Mouse (Mus musculus) liver, embryonic 13.5 days (tissue): ENCODE measurements around the gene Gm14406. TPM values are rescaled to one million over a fixed set of nuclear protein-coding genes. Genes with fewer than 3 reads are reported as not detected.
"Not testable (repeated sequence)": the region's sequence is repeated elsewhere in the genome, so short reads cannot be mapped to it uniquely, and the experiment has no call there.

Experiments
- ATAC-seq: fragments of 200-750 bp; cut with Nextera tagmentation; 2 replicates; pipeline ENCODE4 v1.8.0; 2017; ENCODE audit warnings: low read depth, mild to moderate bottlenecking, moderate number of reproducible peaks, moderate library complexity
- DNase-seq: peaks from one replicate; pipeline ENCODE4 v3.0.0; 2022
- H3K27ac ChIP-seq: fragments of 300-500 bp; sonication (generic); 2 replicates; pipeline ENCODE4 v1.5.1; 2015; ENCODE audit warnings: moderate library complexity, mild to moderate bottlenecking, inconsistent platforms
- H3K27me3 ChIP-seq: fragments of 300-500 bp; sonication (generic); 2 replicates; pipeline ENCODE4 v1.6.1; 2015; ENCODE audit warnings: mild to moderate bottlenecking, inconsistent platforms
- H3K36me3 ChIP-seq: fragments of 300-500 bp; sonication (generic); 2 replicates; pipeline ENCODE4 v1.6.1; 2015; ENCODE audit warnings: mild to moderate bottlenecking, inconsistent platforms
- H3K4me1 ChIP-seq: fragments of 300-500 bp; sonication (generic); replicated peaks from 2 replicates; pipeline ENCODE4 v1.6.1; 2015; ENCODE audit warnings: inconsistent platforms
- H3K4me2 ChIP-seq: fragments of 300-500 bp; sonication (generic); 2 replicates; pipeline ENCODE4 v1.6.1; 2015; ENCODE audit warnings: inconsistent platforms, mild to moderate bottlenecking, moderate library complexity
- H3K4me3 ChIP-seq: fragments of 300-500 bp; sonication (generic); replicated peaks from 2 replicates; pipeline ENCODE4 v1.5.1; 2015; ENCODE audit warnings: mild to moderate bottlenecking, inconsistent platforms
- H3K9ac ChIP-seq: fragments of 300-500 bp; sonication (generic); 2 replicates; pipeline ENCODE4 v1.6.1; 2015; ENCODE audit warnings: mild to moderate bottlenecking, inconsistent platforms
- H3K9me3 ChIP-seq: fragments of 300-500 bp; sonication (generic); replicated peaks from 2 replicates; pipeline ENCODE4 v1.6.1; 2016; ENCODE audit warnings: inconsistent platforms
- WGBS: fragments of 180-500 bp; shearing (Covaris S2); methylation state at CpG from one replicate; pipeline ENCODE4 v1.1.7; 2015; ENCODE audit not compliant: insufficient replicate concordance; 5-methylcytosine and 5-hydroxymethylcytosine counted together
- polyA plus RNA-seq: library from polyadenylated mRNA; unstranded; fragments of >200 nt; fragmentation: Nextera tagmentation; extraction: Ambion mirVana; gene quantifications from 2 replicates; pipeline ENCODE4 v1.2.1, GENCODE M21; 2015

Gene Gm14406
- not detected in 2 replicates for polyA plus RNA-seq

DNA sequence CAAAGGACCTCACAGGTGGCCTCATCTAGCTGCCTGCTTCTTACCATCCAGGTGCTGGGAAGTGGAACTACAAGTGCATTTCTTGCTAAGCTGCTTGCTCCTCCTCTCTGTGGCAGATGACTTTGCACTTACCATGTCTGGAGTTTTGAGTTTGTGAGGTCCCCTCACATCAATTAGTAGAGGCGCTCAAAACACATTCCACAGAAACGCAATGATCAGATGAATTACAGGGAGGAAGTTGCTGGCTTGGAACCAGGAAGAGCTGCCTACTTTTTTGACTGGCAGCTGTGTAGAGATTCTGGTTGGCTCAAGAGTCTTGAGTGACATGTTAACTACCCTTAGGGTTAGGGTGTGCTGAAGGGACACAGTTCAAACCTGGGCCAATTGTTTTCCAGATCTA, at the start of gene Gm14406:
Gm14406 (minus strand) TSS at position 213 of the 400 bp plus-strand sequence.
- 78% methylated on average over 2 of the region's 2 CpGs for WGBS
- not testable (repeated sequence) for H3K9me3 ChIP-seq, ATAC-seq

GRCm38 (mm10) chr2:177575141-177575540, 2.9 kb downstream of the Gm14406 start:
- not testable (repeated sequence) for H3K4me1 ChIP-seq, ATAC-seq
- WGBS: 65% methylated on average over 1 of the region's 2 CpGs

More for the DNA sequence above, at the start of gene Gm14406:
- not testable (repeated sequence) for DNase-seq, H3K4me1 ChIP-seq, H3K4me2 ChIP-seq, H3K4me3 ChIP-seq, H3K9ac ChIP-seq, H3K36me3 ChIP-seq, H3K27ac ChIP-seq, H3K27me3 ChIP-seq

DNA sequence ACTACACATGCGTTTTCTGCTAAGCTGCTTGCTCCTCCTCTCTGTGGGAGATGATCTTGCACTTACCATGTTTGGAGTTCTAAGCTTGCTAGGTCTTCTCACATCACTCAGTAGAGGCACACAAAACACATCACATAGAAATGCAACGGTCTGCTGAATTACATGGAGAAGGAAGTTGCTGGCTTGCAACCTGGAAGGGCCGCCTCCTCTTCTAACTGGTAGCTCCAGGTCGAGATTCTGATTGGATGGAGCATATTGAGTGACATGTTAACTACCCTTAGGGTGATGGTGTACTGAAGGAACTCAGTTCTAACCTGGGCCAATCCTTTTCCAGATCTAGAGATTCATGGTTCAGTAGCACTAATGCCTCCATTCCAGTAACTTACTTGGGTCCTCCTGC, 18.6 kb downstream of the Gm14406 start:
- not testable (repeated sequence) for H3K4me1 ChIP-seq, H3K36me3 ChIP-seq, H3K4me2 ChIP-seq, H3K9me3 ChIP-seq, H3K9ac ChIP-seq, H3K27me3 ChIP-seq, H3K4me3 ChIP-seq, DNase-seq, ATAC-seq, H3K27ac ChIP-seq
- 51% methylated on average over 4 of the region's 4 CpGs for WGBS

More at GRCm38 (mm10) chr2:177575141-177575540, 2.9 kb downstream of the Gm14406 start:
- H3K4me3 ChIP-seq, H3K36me3 ChIP-seq, H3K27ac ChIP-seq, H3K9me3 ChIP-seq, H3K9ac ChIP-seq, H3K27me3 ChIP-seq, DNase-seq, H3K4me2 ChIP-seq: not testable (repeated sequence)

- not testable (repeated sequence) for H3K9ac ChIP-seq, H3K36me3 ChIP-seq, H3K4me2 ChIP-seq, DNase-seq, H3K27ac ChIP-seq, H3K4me3 ChIP-seq, H3K27me3 ChIP-seq, ATAC-seq, H3K4me1 ChIP-seq, H3K9me3 ChIP-seq
- WGBS: 50% methylated on average over 1 of the region's 1 CpGs
Measured at GRCm38 (mm10) chr2:177555261-177555660, 22.7 kb downstream of the Gm14406 start.

DNA sequence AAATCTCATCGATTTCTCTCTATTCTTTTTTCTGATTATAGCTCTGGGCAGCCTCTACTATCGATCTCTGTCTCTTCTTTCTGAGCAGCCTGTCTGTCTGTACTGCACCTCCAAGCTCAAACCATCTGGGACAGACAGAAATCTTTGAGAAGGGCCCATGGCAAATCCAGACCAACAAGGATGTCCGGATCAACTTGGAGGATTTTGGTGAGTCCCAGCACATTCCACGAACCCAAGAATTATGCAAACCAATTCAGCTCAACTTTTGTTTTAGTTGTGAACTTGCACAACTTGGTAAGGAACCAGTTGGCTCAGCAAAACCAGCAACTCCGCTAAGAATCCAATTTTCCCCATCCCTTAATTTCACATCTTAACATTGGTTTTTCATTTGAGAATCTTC, 40.3 kb downstream of the Gm14406 start:
- 51% methylated on average over 5 of the region's 5 CpGs for WGBS
- not testable (repeated sequence) for H3K36me3 ChIP-seq, H3K9me3 ChIP-seq, H3K4me3 ChIP-seq, DNase-seq, H3K27me3 ChIP-seq, ATAC-seq, H3K27ac ChIP-seq, H3K4me1 ChIP-seq, H3K4me2 ChIP-seq, H3K9ac ChIP-seq

DNA sequence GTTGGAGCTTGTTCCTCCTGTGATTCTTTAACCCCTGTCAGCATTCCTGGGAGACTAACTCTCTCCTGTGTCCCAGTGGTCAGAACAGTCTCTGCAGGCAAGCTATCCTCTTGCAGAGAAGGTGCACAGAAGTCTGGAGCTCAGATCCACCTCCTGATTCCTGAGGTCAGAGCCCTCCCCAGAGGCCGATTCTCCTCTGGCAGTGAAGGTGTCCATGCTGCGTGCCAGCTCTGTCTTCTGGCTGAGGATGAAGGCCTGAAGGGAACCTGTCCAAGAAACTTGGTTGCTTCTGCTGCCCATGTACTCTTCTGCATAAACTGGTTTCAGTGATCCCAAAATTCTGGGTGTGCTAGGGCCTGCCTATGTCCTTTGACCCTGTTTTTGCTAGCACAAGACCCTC, 40.9 kb downstream of the Gm14406 start:
- not testable (repeated sequence) for H3K9ac ChIP-seq, H3K27me3 ChIP-seq, H3K9me3 ChIP-seq, H3K4me1 ChIP-seq, H3K27ac ChIP-seq, H3K4me3 ChIP-seq, H3K36me3 ChIP-seq, H3K4me2 ChIP-seq, ATAC-seq, DNase-seq
- WGBS: 59% methylated on average over 2 of the region's 2 CpGs

DNA sequence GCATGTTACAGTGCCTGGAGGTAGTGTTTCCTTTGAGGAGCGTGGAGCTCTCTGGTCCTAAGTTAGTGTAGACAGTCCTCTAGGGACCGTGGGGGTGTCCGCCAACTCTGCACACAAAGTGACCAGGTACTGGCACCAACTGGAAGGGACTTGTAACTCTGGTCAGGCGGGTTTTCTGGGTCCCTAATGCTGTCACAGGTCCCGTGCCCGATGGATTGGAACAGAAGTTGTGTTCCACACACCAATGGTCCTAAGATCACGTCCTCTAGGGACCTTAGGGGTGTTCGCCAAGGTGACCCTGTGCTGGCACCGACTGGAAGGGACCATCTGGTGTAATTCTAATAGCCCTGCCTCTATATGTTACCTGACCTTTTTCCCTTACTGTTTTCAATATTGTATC, 42.1 kb downstream of the Gm14406 start:
- Histone ChIP-seq H3K27ac (no peak overlapping the region), H3K9me3 (no peaks in the 10 kb centered on the region), H3K9ac (no peak overlapping the region), H3K4me1 (no peaks in the 10 kb centered on the region), H3K4me2 (no peak overlapping the region), H3K36me3 (no peaks in the 10 kb centered on the region), H3K27me3 (no peaks in the 10 kb centered on the region), H3K4me3 (no peak overlapping the region)
- 57% methylated on average over 9 of the region's 9 CpGs for WGBS
- ATAC-seq (no peak), DNase-seq (no peak)

DNA sequence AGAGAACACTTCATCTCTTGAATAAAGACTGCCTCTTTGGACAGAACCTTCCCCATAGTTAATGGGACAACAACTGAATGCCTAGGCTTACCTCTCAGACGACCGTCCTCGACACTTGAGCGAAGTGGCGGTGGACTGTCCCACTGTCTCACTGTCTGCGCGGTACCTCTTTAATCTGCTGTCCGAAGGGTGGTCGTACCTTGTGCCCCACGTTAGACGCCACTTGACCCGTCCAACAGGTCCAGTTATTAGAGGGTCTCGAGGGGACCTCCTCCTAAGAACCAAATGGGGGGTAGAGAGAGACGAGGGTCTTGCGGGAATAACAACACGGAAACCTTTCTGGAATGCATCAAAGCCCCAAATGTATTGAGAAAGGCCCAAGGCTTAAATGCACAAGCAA, 53.8 kb downstream of the Gm14406 start:
- not testable (repeated sequence) for H3K9me3 ChIP-seq, H3K4me2 ChIP-seq, H3K27me3 ChIP-seq, H3K9ac ChIP-seq, H3K36me3 ChIP-seq, ATAC-seq, H3K4me1 ChIP-seq, H3K4me3 ChIP-seq, DNase-seq, H3K27ac ChIP-seq
- WGBS: 80% methylated on average over 16 of the region's 16 CpGs

DNA sequence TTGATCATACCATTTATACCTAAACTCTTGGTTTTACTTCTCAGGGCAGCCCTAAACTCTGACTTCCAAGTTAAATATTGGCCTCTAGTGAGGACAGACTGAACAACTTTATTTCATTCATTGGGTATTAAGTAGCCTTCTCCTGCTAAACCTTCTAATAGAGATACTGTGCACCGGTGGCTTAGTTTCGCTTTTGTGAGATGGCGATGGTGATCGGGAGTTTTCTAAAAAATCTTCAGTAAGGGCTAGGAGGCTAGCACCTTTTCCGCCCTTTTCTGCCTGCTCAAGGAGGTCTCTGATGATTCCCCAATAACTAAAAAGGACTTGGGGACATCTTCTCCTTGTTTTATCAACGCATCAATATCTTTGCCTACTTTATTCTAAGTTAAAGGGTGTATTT, 54.3 kb downstream of the Gm14406 start:
- not testable (repeated sequence) for DNase-seq, ATAC-seq

DNA sequence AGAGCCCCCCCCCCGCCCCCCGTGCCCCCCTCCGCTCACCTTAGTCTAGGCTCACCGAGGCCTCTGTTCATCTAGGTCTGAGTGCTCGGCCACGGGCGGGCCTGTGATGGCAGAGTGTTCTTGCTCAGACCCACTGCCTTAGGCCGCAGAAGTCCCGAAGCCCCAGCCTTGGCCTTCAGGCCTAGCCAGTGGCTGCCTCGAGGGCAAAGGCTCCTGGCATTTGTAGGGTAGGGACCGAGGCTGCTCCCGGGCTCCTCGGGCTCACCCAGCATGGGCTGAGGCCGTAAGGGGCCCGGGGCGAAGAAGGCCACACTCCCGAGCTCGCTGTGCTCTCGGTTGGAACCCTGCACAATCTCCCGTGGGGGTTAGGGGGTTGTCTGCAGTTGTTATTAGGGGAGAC, 54.9 kb downstream of the Gm14406 start:
- WGBS: 79% methylated on average over 20 of the region's 20 CpGs
- Histone ChIP-seq H3K9me3 (peaks cover 10% of the 10 kb centered on the region; the same call in 1 of the 2 replicates), H3K27ac (no peak overlapping the region), H3K4me2 (no peak overlapping the region), H3K9ac (no peak overlapping the region), H3K36me3 (no peaks in the 10 kb centered on the region), H3K4me3 (no peak overlapping the region), H3K4me1 (no peaks in the 10 kb centered on the region), H3K27me3 (no peaks in the 10 kb centered on the region)
- no peak for DNase-seq
- no peak for ATAC-seq

More for the DNA sequence above, 54.3 kb downstream of the Gm14406 start:
- not testable (repeated sequence) for H3K4me1 ChIP-seq, H3K27me3 ChIP-seq, H3K9ac ChIP-seq, H3K4me3 ChIP-seq, H3K4me2 ChIP-seq, H3K27ac ChIP-seq, H3K9me3 ChIP-seq, H3K36me3 ChIP-seq
- 75% methylated on average over 6 of the region's 6 CpGs for WGBS

DNA sequence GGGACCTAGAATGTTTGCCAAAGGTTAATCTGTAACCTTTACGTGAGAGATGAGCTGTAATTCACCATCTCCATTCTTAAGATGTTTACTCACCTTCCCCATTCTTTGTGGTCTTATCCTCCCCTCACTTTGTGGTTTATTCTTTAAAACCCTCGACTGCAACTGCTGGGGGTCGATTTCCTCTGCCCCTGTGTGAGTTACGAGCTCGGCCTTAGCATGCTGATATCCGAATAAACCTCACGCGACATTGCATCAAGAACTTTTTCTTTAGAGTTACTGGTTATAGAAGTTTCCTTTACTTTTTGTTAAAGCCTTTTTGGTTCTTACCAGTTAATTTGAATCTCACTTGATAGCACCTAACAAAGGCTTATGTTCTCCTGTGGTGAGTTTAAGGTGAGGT, 58.0 kb downstream of the Gm14406 start:
- DNase-seq (no peak), ATAC-seq (no peak)
- Histone ChIP-seq H3K27ac (no peak overlapping the region), H3K27me3 (no peaks in the 10 kb centered on the region), H3K9ac (no peak overlapping the region), H3K36me3 (no peaks in the 10 kb centered on the region), H3K4me3 (no peak overlapping the region), H3K4me1 (no peaks in the 10 kb centered on the region), H3K9me3 (peaks cover 10% of the 10 kb centered on the region; the same call in 1 of the 2 replicates), H3K4me2 (no peak overlapping the region)
- WGBS: 58% methylated on average over 8 of the region's 8 CpGs
